Mouse (Mus musculus): ENCODE data around the gene Sntg2. TPM values are rescaled to one million over a fixed set of nuclear protein-coding genes. Genes with fewer than 3 reads are reported as not detected.

Gene Sntg2
- polyA plus RNA-seq, 1 experiment from 2014 or later, result 2.3 TPM

GRCm38 (mm10) chr12:30226247-30226646 is 146.9 kb downstream of the Sntg2 start:
- H3K27ac ChIP-seq, result no peak overlapping the region
- WGBS, result 86% methylated on average over 5 of the region's 5 CpGs
- no peaks in the 10 kb centered on the region for H3K4me1 ChIP-seq
- no peaks in the 10 kb centered on the region for H3K36me3 ChIP-seq
- H3K9ac ChIP-seq, result no peak overlapping the region
- 0 out of 2 replicates have a peak, but pooled peaks have one; percentile 25 for ATAC-seq (ENCODE audit: low FRiP score, low read depth)
- H3K4me2 ChIP-seq (replicated peaks), result no peak overlapping the region
- H3K4me3 ChIP-seq, result no peak overlapping the region
- H3K9me3 ChIP-seq, result no peaks in the 10 kb centered on the region
- H3K27me3 ChIP-seq (replicated peaks), result no peaks in the 10 kb centered on the region

- Histone ChIP-seq H3K9ac (no peak overlapping the region), H3K4me2 (replicated peaks) (no peak overlapping the region), H3K4me1 (no peaks in the 10 kb centered on the region), H3K4me3 (no peak overlapping the region), H3K27ac (no peak overlapping the region), H3K9me3 (no peaks in the 10 kb centered on the region), H3K36me3 (no peaks in the 10 kb centered on the region), H3K27me3 (replicated peaks) (no peaks in the 10 kb centered on the region)
- ATAC-seq (ENCODE audit: low FRiP score, low read depth), result no peak
- 91% methylated on average over 6 of the region's 6 CpGs for WGBS
Observed at GRCm38 (mm10) chr12:30216762-30217441, 156.3 kb downstream of the Sntg2 start.

- 85% methylated on average over 2 of the region's 2 CpGs for WGBS
- Histone ChIP-seq H3K9ac (no peak overlapping the region), H3K27me3 (replicated peaks) (no peaks in the 10 kb centered on the region), H3K4me2 (replicated peaks) (no peak overlapping the region), H3K4me3 (no peak overlapping the region), H3K36me3 (no peaks in the 10 kb centered on the region), H3K4me1 (no peaks in the 10 kb centered on the region), H3K27ac (no peak overlapping the region), H3K9me3 (no peaks in the 10 kb centered on the region)
- no peak for ATAC-seq (ENCODE audit: low FRiP score, low read depth)
Observed at GRCm38 (mm10) chr12:30214761-30215160, 158.4 kb downstream of the Sntg2 start.

DNA sequence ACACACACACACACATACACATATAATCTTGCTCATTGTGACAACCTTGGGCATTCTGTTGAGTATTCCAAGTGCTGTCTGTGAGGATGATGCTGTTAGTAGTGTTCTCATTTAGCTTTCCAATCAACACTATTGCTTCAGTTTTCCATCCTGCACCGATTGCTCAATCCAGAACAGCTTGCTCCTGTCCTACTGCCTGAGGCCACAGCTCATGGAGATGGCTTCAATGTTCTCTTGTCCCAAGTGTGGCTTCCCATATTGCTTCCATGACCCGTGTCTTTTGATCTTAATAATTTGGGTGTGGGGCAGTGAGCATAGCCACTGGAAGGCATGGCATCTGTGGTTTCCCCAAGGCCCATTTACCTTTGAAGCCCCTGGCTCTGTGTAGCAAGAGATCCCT is 162.8 kb downstream of the Sntg2 start:
- 89% methylated on average over 2 of the region's 2 CpGs for WGBS

DNA sequence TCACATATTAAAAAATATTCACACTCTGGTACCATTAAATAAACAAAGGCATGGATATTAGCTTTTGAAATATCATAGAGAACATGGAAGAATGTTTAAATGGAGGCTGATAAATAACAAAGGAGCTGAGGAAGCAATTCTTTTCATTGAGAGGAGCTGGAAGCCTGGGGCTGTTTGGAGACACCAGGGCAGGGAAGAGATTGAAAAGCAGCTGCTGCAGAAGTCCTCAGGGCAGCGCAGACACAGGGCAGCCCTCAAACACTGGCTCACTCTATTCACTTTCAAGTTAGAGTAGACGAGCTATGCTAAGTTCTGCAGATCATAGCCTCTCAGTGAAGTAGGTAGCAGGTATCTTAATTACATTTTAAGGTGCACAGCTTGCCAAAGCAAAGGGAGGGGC is 164.6 kb downstream of the Sntg2 start:
- H3K9ac ChIP-seq, result no peak overlapping the region
- H3K4me3 ChIP-seq, result no peak overlapping the region
- no peaks in the 10 kb centered on the region for H3K36me3 ChIP-seq
- no peaks in the 10 kb centered on the region for H3K27me3 ChIP-seq (replicated peaks)
- H3K4me1 ChIP-seq, result no peaks in the 10 kb centered on the region
- H3K27ac ChIP-seq, result no peak overlapping the region
- H3K4me2 ChIP-seq (replicated peaks), result no peak overlapping the region
- ATAC-seq (ENCODE audit: low FRiP score, low read depth), result no peak
- H3K9me3 ChIP-seq, result no peaks in the 10 kb centered on the region
- WGBS, result 63% methylated on average over 2 of the region's 2 CpGs

More for the DNA sequence above, 162.8 kb downstream of the Sntg2 start:
- Histone ChIP-seq H3K27me3 (replicated peaks) (no peaks in the 10 kb centered on the region), H3K4me2 (replicated peaks) (no peak overlapping the region), H3K27ac (no peak overlapping the region), H3K4me3 (no peak overlapping the region), H3K36me3 (no peaks in the 10 kb centered on the region), H3K9ac (no peak overlapping the region), H3K9me3 (no peaks in the 10 kb centered on the region), H3K4me1 (no peaks in the 10 kb centered on the region)
- no peak for ATAC-seq (ENCODE audit: low FRiP score, low read depth)

DNA sequence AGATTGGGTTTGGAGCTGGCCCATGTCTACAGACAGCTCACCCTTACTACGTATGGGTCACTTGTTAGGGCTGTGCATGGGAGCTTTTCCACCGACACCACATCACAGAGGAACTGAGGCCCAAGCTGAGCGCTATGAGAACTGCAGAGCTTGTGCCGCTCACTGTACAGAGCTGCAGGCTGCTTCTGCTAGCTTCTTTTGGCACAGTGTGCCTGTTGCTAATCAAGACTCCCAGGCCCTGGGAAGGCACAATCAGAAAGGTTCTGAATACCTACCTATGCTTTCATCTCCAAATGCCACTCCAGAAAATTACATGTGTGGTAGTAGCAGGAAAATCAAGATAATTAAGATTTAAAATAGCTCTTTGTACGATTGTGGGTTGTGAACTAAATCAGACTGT is 165.1 kb downstream of the Sntg2 start:
- no peak overlapping the region for H3K4me2 ChIP-seq (replicated peaks)
- no peak overlapping the region for H3K27ac ChIP-seq
- H3K36me3 ChIP-seq, result no peaks in the 10 kb centered on the region
- no peaks in the 10 kb centered on the region for H3K4me1 ChIP-seq
- no peak overlapping the region for H3K9ac ChIP-seq
- no peaks in the 10 kb centered on the region for H3K9me3 ChIP-seq
- H3K27me3 ChIP-seq (replicated peaks), result no peaks in the 10 kb centered on the region
- ATAC-seq (ENCODE audit: low FRiP score, low read depth), result no peak
- H3K4me3 ChIP-seq, result no peak overlapping the region
- 82% methylated on average over 5 of the region's 5 CpGs for WGBS

GRCm38 (mm10) chr12:30204457-30204856 is 168.7 kb downstream of the Sntg2 start:
- no peaks in the 10 kb centered on the region for H3K9me3 ChIP-seq
- ATAC-seq (ENCODE audit: low FRiP score, low read depth), result no peak
- no peak overlapping the region for H3K4me2 ChIP-seq (replicated peaks)
- H3K36me3 ChIP-seq, result no peaks in the 10 kb centered on the region
- H3K4me1 ChIP-seq, result no peaks in the 10 kb centered on the region
- no peak overlapping the region for H3K27ac ChIP-seq
- H3K9ac ChIP-seq, result no peak overlapping the region
- no peaks in the 10 kb centered on the region for H3K27me3 ChIP-seq (replicated peaks)
- WGBS, result 64% methylated on average over 4 of the region's 4 CpGs
- no peak overlapping the region for H3K4me3 ChIP-seq

GRCm38 (mm10) chr12:30202763-30203162 is 170.4 kb downstream of the Sntg2 start:
- Histone ChIP-seq H3K27ac (no peak overlapping the region), H3K9ac (no peak overlapping the region), H3K4me2 (replicated peaks) (no peak overlapping the region), H3K4me1 (no peaks in the 10 kb centered on the region), H3K27me3 (replicated peaks) (no peaks in the 10 kb centered on the region), H3K36me3 (no peaks in the 10 kb centered on the region), H3K4me3 (no peak overlapping the region), H3K9me3 (no peaks in the 10 kb centered on the region)
- no peak for ATAC-seq (ENCODE audit: low FRiP score, low read depth)
- 92% methylated on average over 1 of the region's 1 CpGs for WGBS

DNA sequence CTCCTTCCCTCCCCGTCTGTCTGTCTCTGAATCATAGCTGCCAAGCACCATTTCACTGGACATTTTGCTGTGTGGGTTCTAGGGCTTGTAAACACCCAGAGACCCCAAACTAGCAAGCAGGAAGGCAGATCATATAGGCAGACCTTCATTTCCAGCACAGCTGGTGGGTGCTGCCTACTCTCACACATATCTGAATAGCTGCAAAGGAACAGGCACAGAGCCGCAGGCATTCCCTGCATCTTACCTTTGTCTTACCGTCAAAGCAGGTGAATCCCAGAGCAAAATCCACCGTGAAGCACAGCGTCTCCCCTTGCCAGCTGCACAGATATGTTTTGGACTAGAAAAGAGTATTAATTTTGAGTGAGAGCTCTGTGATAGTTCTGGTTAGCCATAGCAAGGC is 172.1 kb downstream of the Sntg2 start:
- no peak overlapping the region for H3K9ac ChIP-seq
- H3K9me3 ChIP-seq, result no peaks in the 10 kb centered on the region
- no peaks in the 10 kb centered on the region for H3K4me1 ChIP-seq
- H3K27ac ChIP-seq, result no peak overlapping the region
- 84% methylated on average over 5 of the region's 5 CpGs for WGBS
- no peak for ATAC-seq (ENCODE audit: low FRiP score, low read depth)
- no peaks in the 10 kb centered on the region for H3K36me3 ChIP-seq
- no peak overlapping the region for H3K4me3 ChIP-seq
- no peaks in the 10 kb centered on the region for H3K27me3 ChIP-seq (replicated peaks)
- no peak overlapping the region for H3K4me2 ChIP-seq (replicated peaks)

GRCm38 (mm10) chr12:30200621-30201020 is 172.6 kb downstream of the Sntg2 start:
- Histone ChIP-seq H3K9me3 (no peaks in the 10 kb centered on the region), H3K4me3 (no peak overlapping the region), H3K36me3 (no peaks in the 10 kb centered on the region), H3K27me3 (replicated peaks) (no peaks in the 10 kb centered on the region), H3K4me1 (no peaks in the 10 kb centered on the region), H3K9ac (no peak overlapping the region), H3K4me2 (replicated peaks) (no peak overlapping the region), H3K27ac (no peak overlapping the region)
- ATAC-seq (ENCODE audit: low FRiP score, low read depth), result no peak
- 89% methylated on average over 7 of the region's 7 CpGs for WGBS

DNA sequence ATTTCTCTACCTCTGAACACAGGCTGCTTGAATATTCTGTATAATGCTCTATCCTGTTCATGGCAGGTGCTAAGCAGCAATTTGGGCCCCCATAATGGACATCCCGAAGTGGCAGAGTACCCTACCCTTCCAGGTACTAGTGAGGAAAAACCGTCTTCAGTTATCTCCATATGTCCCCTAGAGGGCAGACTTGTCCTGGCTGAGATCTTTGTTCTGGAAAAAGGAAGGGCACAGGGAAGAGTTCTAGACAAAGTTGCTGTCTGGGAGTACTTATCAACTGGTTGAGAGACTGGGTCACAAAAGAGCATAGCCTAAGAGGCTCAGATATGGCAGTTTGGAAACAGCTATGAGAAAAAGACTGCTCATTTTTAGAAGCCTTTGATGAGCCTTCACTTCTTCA is 173.4 kb downstream of the Sntg2 start:
- H3K9ac ChIP-seq, result no peak overlapping the region
- no peak overlapping the region for H3K27ac ChIP-seq
- no peak overlapping the region for H3K4me3 ChIP-seq
- H3K27me3 ChIP-seq (replicated peaks), result no peaks in the 10 kb centered on the region
- H3K9me3 ChIP-seq, result no peaks in the 10 kb centered on the region
- 48% methylated on average over 2 of the region's 2 CpGs for WGBS
- no peaks in the 10 kb centered on the region for H3K4me1 ChIP-seq
- no peak for ATAC-seq (ENCODE audit: low FRiP score, low read depth)
- no peak overlapping the region for H3K4me2 ChIP-seq (replicated peaks)
- no peaks in the 10 kb centered on the region for H3K36me3 ChIP-seq

- no peaks in the 10 kb centered on the region for H3K27me3 ChIP-seq (replicated peaks)
- H3K27ac ChIP-seq, result no peak overlapping the region
- H3K36me3 ChIP-seq, result no peaks in the 10 kb centered on the region
- no peak overlapping the region for H3K4me2 ChIP-seq (replicated peaks)
- no peak for ATAC-seq (ENCODE audit: low FRiP score, low read depth)
- no peak overlapping the region for H3K9ac ChIP-seq
- no peaks in the 10 kb centered on the region for H3K9me3 ChIP-seq
- no peaks in the 10 kb centered on the region for H3K4me1 ChIP-seq
- 80% methylated on average over 1 of the region's 1 CpGs for WGBS
- H3K4me3 ChIP-seq, result no peak overlapping the region
Observed at GRCm38 (mm10) chr12:30198250-30198649, 174.9 kb downstream of the Sntg2 start.

- no peaks in the 10 kb centered on the region for H3K9me3 ChIP-seq
- H3K9ac ChIP-seq, result no peak overlapping the region
- H3K4me2 ChIP-seq (replicated peaks), result no peak overlapping the region
- H3K27me3 ChIP-seq (replicated peaks), result no peaks in the 10 kb centered on the region
- H3K4me3 ChIP-seq, result no peak overlapping the region
- no peak overlapping the region for H3K27ac ChIP-seq
- no peaks in the 10 kb centered on the region for H3K36me3 ChIP-seq
- no peak for ATAC-seq (ENCODE audit: low FRiP score, low read depth)
- WGBS, result 92% methylated on average over 3 of the region's 3 CpGs
- no peaks in the 10 kb centered on the region for H3K4me1 ChIP-seq
Observed at GRCm38 (mm10) chr12:30181721-30182120, 191.5 kb downstream of the Sntg2 start.

Data from neural tube, embryonic 12.5 days (tissue).